Mouse (Mus musculus) cerebellum, adult 2 months (tissue): Measurements from ENCODE around the gene Erc2. TPM values are rescaled to one million over a fixed set of nuclear protein-coding genes. Genes with fewer than 3 reads are reported as not detected.

Source experiments
- DNase-seq, 2 experiments: peaks; one replicate each; pipeline ENCODE4 v3.0.0; 2021
- H3K27ac ChIP-seq: fragments of 200-500 bp; 2 replicates; pipeline ENCODE4 v1.5.1; 2012; ENCODE audit warnings: low read length, control low read depth, inconsistent platforms; ENCODE audit not compliant: insufficient read depth
- H3K27me3 ChIP-seq: fragments of 200-500 bp; 2 replicates; pipeline ENCODE4 v1.6.1; 2012; ENCODE audit warnings: inconsistent platforms, mild to moderate bottlenecking, low read length, moderate library complexity; ENCODE audit not compliant: control insufficient read depth, insufficient read depth
- H3K4me1 ChIP-seq: fragments of 200-500 bp; 2 replicates; pipeline ENCODE4 v1.6.1; 2011; ENCODE audit warnings: low read length; ENCODE audit not compliant: control insufficient read depth, insufficient read depth
- H3K4me3 ChIP-seq: fragments of 200-500 bp; replicated peaks from 2 replicates; pipeline ENCODE3; 2011; ENCODE audit warnings: mild to moderate bottlenecking, low read depth, low read length, control low read depth; ENCODE audit not compliant: insufficient read depth
- CTCF ChIP-seq: fragments of 200-500 bp; IDR thresholded peaks from 2 replicates; pipeline ENCODE4 v1.5.1; 2011; ENCODE audit warnings: low read depth, mild to moderate bottlenecking, control low read depth, low read length, moderate library complexity, borderline replicate concordance; ENCODE audit not compliant: insufficient read depth
- POLR2A ChIP-seq: fragments of 200-500 bp; IDR thresholded peaks from 2 replicates; pipeline ENCODE4 v1.6.1; 2011; ENCODE audit warnings: low read length, control low read depth, borderline replicate concordance; ENCODE audit not compliant: insufficient read depth
- WGBS: fragments of 180-500 bp; shearing (Covaris S2); methylation state at CpG from one replicate; pipeline ENCODE4 v1.1.7; 2018; 5-methylcytosine and 5-hydroxymethylcytosine counted together
- polyA plus RNA-seq: library from polyadenylated mRNA; depleted of rRNA; stranded (reverse); fragments of >200 nt; gene quantifications from 2 replicates; pipeline ENCODE4 v1.2.3, GENCODE M21; 2012

Erc2 gene
- polyA plus RNA-seq, 1 experiment = 15.1 TPM

- no peaks in the 10 kb centered on the region for H3K27me3 ChIP-seq
- H3K4me3 ChIP-seq = no peak overlapping the region
- WGBS = 94% methylated on average over 7 of the region's 7 CpGs
- TF ChIP-seq CTCF = no peak
- TF ChIP-seq POLR2A = no peak
- peaks cover 2% of the 10 kb centered on the region; the same call in 1 of the 2 replicates for H3K4me1 ChIP-seq
- no peak for DNase-seq
- no peak overlapping the region for H3K27ac ChIP-seq
These were observed 95.1 kb downstream of the Erc2 start for GRCm38 (mm10) chr14:27717364-27717763.

GRCm38 (mm10) chr14:27719601-27720000 lies 97.4 kb downstream of the Erc2 start:
- 86% methylated on average over 4 of the region's 4 CpGs for WGBS
- H3K4me3 ChIP-seq = no peak overlapping the region
- H3K27ac ChIP-seq = no peak overlapping the region

GRCm38 (mm10) chr14:27720944-27721343 lies 98.7 kb downstream of the Erc2 start:
- DNase-seq = no peak
- WGBS = 98% methylated on average over 3 of the region's 3 CpGs
- TF ChIP-seq POLR2A (no peak), CTCF (no peak)
- Histone ChIP-seq H3K27ac (no peak overlapping the region), H3K4me3 (no peak overlapping the region), H3K27me3 (no peaks in the 10 kb centered on the region), H3K4me1 (no peaks in the 10 kb centered on the region)

More at GRCm38 (mm10) chr14:27719601-27720000, 97.4 kb downstream of the Erc2 start:
- no peak for TF ChIP-seq POLR2A
- no peak for TF ChIP-seq CTCF
- Histone ChIP-seq H3K4me1 (no peaks in the 10 kb centered on the region), H3K27me3 (no peaks in the 10 kb centered on the region)
- DNase-seq = no peak

- no peak overlapping the region for H3K4me3 ChIP-seq
- no peaks in the 10 kb centered on the region for H3K4me1 ChIP-seq
- H3K27me3 ChIP-seq = no peaks in the 10 kb centered on the region
- no peak for TF ChIP-seq POLR2A
- no peak for TF ChIP-seq CTCF
- no peak overlapping the region for H3K27ac ChIP-seq
- no peak for DNase-seq
- WGBS = 94% methylated on average over 3 of the region's 3 CpGs
These were observed 99.5 kb downstream of the Erc2 start for GRCm38 (mm10) chr14:27721759-27722158.

GRCm38 (mm10) chr14:27727541-27727940 lies 105.3 kb downstream of the Erc2 start:
- no peak for DNase-seq
- TF ChIP-seq CTCF = no peak
- TF ChIP-seq POLR2A = no peak
- 85% methylated on average over 8 of the region's 8 CpGs for WGBS

GRCm38 (mm10) chr14:27731086-27731485 lies 108.9 kb downstream of the Erc2 start:
- Histone ChIP-seq H3K4me1 (no peaks in the 10 kb centered on the region), H3K27ac (no peak overlapping the region), H3K27me3 (no peaks in the 10 kb centered on the region), H3K4me3 (no peak overlapping the region)
- no peak for DNase-seq
- 50% methylated on average over 4 of the region's 4 CpGs for WGBS
- TF ChIP-seq CTCF = no peak
- TF ChIP-seq POLR2A = no peak

More at GRCm38 (mm10) chr14:27727541-27727940, 105.3 kb downstream of the Erc2 start:
- H3K4me3 ChIP-seq = no peak overlapping the region
- H3K27ac ChIP-seq = no peak overlapping the region
- no peaks in the 10 kb centered on the region for H3K4me1 ChIP-seq
- H3K27me3 ChIP-seq = no peaks in the 10 kb centered on the region

- WGBS = 31% methylated on average over 1 of the region's 1 CpGs
- no peak overlapping the region for H3K4me3 ChIP-seq
- H3K4me1 ChIP-seq = no peaks in the 10 kb centered on the region
- TF ChIP-seq CTCF (no peak), POLR2A (no peak)
- H3K27me3 ChIP-seq = no peaks in the 10 kb centered on the region
- no peak for DNase-seq
- no peak overlapping the region for H3K27ac ChIP-seq
These were observed 117.2 kb downstream of the Erc2 start for GRCm38 (mm10) chr14:27739436-27739835.

- peak; percentile 54 to 66 for DNase-seq
- Histone ChIP-seq H3K4me1 (no peaks in the 10 kb centered on the region), H3K27me3 (no peaks in the 10 kb centered on the region), H3K4me3 (no peak overlapping the region), H3K27ac (no peak overlapping the region)
- 24% methylated on average over 3 of the region's 3 CpGs for WGBS
- TF ChIP-seq POLR2A = no peak
- TF ChIP-seq CTCF = peak; percentile 64; the same call in 1 of the 2 replicates
These were observed 119.2 kb downstream of the Erc2 start for GRCm38 (mm10) chr14:27741248-27741916.
